Mouse (Mus musculus) erythroblast, embryonic 14.5 days (primary cell): ENCODE results near the gene Il18. TPM values are rescaled to one million over a fixed set of nuclear protein-coding genes. Genes with fewer than 3 reads are reported as not detected.

Source experiments
- H3K27me3 ChIP-seq: 2 replicates; pipeline ENCODE4 v1.6.1; 2012; ENCODE audit warnings: inconsistent platforms; ENCODE audit not compliant: control insufficient read depth
- H3K36me3 ChIP-seq: 2 replicates; pipeline ENCODE4 v1.6.1; 2012; ENCODE audit warnings: mild to moderate bottlenecking, inconsistent platforms; ENCODE audit not compliant: control insufficient read depth
- H3K4me1 ChIP-seq: 2 replicates; pipeline ENCODE4 v1.6.1; 2012; ENCODE audit warnings: inconsistent platforms; ENCODE audit not compliant: control insufficient read depth
- H3K4me3 ChIP-seq: replicated peaks from 2 replicates; pipeline ENCODE3; 2012; ENCODE audit warnings: moderate library complexity, mild to moderate bottlenecking, inconsistent platforms
- H3K9me3 ChIP-seq: 2 replicates; pipeline ENCODE4 v1.6.1; 2012; ENCODE audit warnings: low read length, inconsistent platforms, mixed read lengths; ENCODE audit not compliant: control insufficient read depth
- GATA1 ChIP-seq: IDR thresholded peaks from 2 replicates; pipeline ENCODE4 v1.6.1; 2012; ENCODE audit warnings: low read length, inconsistent platforms, mixed read lengths
- TAL1 ChIP-seq: IDR thresholded peaks from 3 replicates; pipeline ENCODE4 v1.6.1; 2012; ENCODE audit warnings: low read length, inconsistent platforms, mixed read lengths
- polyA plus RNA-seq: library from polyadenylated mRNA; stranded (reverse); fragments of >175 nt; gene quantifications from 2 replicates; pipeline ENCODE4 v1.2.3, GENCODE M21; 2012

Gene Il18
- polyA plus RNA-seq, 1 experiment: not detected

DNA sequence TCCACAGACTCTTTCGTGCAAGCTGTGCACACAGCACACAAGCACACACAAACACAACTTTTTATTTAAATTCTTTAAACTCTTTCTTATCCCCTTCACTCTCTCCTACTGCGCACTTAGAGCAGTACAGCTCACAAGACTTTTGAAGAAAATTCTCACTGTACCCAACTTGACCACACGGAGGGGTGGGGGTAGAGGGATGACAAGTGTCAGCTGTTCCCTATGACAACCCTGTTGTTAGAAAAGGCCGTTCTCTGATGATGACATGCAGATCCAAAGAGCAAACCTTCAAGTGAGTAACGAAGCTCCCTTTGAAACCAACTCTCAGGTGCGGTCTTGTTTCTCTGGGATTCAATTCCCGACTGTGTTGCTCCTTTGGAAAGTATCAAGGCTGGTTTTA, 26.8 kb upstream of the Il18 start:
- TF ChIP-seq GATA1 (no peak), TAL1 (no peak)
- H3K27me3 ChIP-seq: no peaks in the 10 kb centered on the region
- H3K4me1 ChIP-seq: peaks cover 16% of the 10 kb centered on the region
- H3K4me3 ChIP-seq: peak overlapping the region; percentile 78
- peaks cover 16% of the 10 kb centered on the region for H3K36me3 ChIP-seq
- H3K9me3 ChIP-seq: no peaks in the 10 kb centered on the region

DNA sequence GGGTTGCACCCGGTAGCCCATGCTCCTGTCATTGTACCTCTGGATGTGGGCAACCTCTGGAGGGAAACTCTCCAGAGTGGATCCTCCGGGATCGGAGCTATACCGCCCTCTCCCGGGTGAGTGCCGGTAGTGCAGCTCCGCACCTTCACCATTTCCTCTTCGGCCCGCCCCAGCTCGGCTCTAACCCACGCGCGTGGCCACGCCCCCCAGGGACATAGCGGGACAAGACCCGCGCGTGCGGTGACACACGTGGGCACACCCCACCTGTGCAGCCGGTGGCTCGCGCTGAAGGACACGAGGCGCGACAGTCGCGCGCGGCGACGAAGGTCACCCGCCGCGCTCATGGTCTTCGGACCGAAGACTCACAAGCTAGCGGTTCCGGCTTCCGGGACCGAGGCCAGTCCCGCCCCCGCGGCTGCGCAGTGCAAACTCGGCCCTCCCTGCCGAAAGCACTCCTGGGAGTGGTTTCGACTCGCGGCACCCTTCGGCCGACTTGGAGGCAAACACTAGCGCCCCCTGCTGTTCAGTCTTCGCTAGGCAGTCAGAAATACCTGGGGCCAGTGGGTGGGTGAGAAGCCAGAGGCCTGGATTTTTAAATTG, 26.2 kb upstream of the Il18 start, which contains the start of gene Pts:
Gene Pts, minus strand, starts transcription at position 432 of the 600 bp plus-strand sequence.
- TF ChIP-seq GATA1 (no peak), TAL1 (no peak)
- Histone ChIP-seq H3K4me1 (peaks cover 19% of the 10 kb centered on the region), H3K36me3 (peaks cover 16% of the 10 kb centered on the region), H3K4me3 (peak within 1 kb of the TSS; percentile 78), H3K27me3 (no peaks in the 10 kb centered on the region), H3K9me3 (no peaks in the 10 kb centered on the region)

DNA sequence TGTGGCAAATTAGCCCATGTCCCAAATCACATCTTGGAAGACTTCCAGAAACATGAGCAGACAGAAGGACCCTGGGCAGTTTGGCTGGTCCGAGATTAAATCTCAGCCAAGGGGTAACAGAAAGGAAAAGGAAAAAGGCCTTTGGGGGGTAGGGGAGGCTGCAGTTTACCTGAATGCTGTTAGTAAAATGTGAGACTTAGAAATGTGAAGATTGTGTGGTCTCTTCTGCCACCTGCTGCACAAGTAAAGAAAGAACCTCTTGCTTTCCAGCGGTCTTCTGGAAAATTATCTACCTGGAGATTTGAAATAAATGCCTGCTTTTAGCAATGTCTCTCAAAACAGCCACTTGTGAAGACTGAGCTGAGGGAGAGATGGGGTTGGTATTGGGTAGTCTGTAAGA, 23.7 kb upstream of the Il18 start:
- TF ChIP-seq GATA1: no peak
- TF ChIP-seq TAL1: no peak
- Histone ChIP-seq H3K4me3 (no peak overlapping the region), H3K9me3 (no peaks in the 10 kb centered on the region), H3K36me3 (no peaks in the 10 kb centered on the region), H3K4me1 (peaks cover 19% of the 10 kb centered on the region), H3K27me3 (no peaks in the 10 kb centered on the region)

DNA sequence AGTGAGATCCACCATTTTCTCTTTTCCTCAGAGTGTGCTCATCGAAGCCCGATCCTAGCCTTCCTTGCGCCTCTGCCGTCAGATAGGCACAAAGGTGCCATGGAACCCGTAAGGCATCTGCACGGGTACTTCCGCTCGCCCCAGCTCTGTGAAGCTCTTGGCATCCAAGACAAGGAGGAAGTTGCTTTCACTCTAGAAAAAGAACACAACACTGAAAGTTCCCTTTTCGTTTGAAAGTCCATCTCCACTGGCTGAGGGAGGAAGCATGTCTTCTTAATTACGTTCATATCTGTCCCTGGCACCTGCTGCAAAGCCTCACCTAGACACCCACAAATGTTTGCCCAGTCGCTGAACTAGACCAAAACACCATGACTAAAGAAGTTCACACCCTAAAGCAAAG, 21.3 kb upstream of the Il18 start:
- TF ChIP-seq GATA1 (no peak), TAL1 (no peak)
- H3K27me3 ChIP-seq: no peaks in the 10 kb centered on the region
- H3K9me3 ChIP-seq: no peaks in the 10 kb centered on the region
- peak overlapping the region; percentile 19 for H3K4me3 ChIP-seq
- H3K4me1 ChIP-seq: peaks cover 6% of the 10 kb centered on the region
- H3K36me3 ChIP-seq: no peaks in the 10 kb centered on the region

DNA sequence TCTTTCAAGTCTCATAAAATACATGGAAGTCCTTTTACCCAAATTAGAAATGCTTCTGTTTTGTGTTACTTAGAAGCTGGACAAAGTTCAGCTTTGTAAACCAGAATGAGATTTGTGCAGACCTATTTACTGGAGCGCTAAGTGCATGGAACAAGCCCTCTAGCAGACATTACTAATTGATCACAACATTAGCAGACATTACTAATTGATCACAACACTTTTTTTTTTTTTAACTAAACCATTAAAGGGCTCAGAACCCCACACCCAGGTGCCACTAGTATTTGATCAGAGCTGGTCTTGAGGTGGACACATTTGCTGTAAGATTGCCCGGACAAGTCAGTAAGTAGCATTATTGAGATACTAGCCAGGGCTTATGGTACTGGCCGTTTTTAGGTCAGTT, 20.8 kb upstream of the Il18 start:
- TF ChIP-seq TAL1 (no peak), GATA1 (no peak)
- H3K27me3 ChIP-seq: no peaks in the 10 kb centered on the region
- no peak overlapping the region for H3K4me3 ChIP-seq
- no peaks in the 10 kb centered on the region for H3K36me3 ChIP-seq
- peaks cover 5% of the 10 kb centered on the region for H3K4me1 ChIP-seq
- no peaks in the 10 kb centered on the region for H3K9me3 ChIP-seq

DNA sequence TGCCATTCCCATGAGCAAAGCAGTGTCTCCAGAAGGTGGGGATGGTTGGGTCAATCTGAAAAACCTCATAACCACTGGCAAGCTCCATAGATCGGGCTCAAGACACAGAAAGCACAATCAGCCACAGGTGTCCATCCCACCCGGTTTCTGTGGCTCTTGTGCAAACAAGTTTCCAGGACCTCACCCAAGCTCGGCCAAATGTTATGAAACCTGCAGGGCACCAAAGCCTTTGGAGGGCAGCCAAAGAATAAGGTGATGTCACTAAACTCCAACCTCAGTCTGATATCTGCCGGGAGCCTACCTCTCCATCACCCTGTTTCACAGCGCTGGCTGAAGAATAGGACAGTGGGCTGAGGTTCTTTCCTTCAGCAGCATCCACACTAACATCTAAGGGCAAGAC, 18.7 kb upstream of the Il18 start:
- Histone ChIP-seq H3K36me3 (no peaks in the 10 kb centered on the region), H3K4me3 (no peak overlapping the region), H3K27me3 (no peaks in the 10 kb centered on the region), H3K9me3 (no peaks in the 10 kb centered on the region), H3K4me1 (peaks cover 3% of the 10 kb centered on the region)
- TF ChIP-seq TAL1 (no peak), GATA1 (no peak)

DNA sequence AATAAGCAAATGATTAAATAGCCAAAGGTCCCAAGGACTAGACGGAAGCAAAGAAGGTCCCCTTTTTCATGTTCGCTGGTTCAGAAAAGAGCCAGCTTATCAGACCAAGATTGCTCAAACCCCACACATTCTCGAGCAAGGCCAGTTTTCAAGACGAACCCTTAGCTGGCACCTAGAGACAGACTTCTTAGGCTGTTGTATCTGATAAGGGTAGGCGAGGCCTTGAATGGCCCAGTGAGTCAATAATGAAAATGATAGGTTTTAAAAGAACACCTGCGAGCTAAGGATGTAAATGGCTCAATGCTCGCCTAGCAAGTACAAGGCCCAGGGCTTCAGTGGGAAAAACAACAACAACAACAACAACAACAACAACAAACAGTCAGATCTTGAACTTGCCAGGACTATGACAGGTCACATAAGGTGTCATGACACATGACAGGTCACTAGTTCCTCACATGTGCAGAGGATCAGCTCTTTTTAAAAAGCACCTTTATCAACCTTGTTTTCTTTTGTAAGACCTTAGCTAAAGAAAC, 18.0 kb upstream of the Il18 start:
- peaks cover 3% of the 10 kb centered on the region for H3K4me1 ChIP-seq
- H3K36me3 ChIP-seq: no peaks in the 10 kb centered on the region
- no peaks in the 10 kb centered on the region for H3K27me3 ChIP-seq
- no peaks in the 10 kb centered on the region for H3K9me3 ChIP-seq
- TF ChIP-seq TAL1 (no peak), GATA1 (no peak)
- no peak overlapping the region for H3K4me3 ChIP-seq

DNA sequence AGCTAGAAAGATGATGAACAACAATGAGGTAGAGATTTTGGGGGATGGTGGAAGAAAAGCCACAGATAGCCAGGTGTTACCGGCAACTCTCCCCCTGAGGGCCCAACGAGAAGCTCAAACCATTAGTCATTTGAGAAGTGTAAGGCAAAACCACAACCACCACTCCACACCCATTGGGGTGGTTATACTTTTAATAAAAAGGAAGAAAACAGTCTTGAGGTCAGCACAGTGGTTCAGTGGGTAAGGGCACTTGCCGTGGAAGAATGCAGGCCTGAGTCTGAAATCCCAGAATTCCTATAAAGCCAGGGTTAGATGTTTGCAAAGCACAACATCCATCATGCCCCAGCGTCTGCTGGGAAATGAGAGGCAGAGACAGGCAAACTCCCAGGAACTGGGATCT, 17.3 kb upstream of the Il18 start:
- H3K27me3 ChIP-seq: no peaks in the 10 kb centered on the region
- no peaks in the 10 kb centered on the region for H3K9me3 ChIP-seq
- H3K4me3 ChIP-seq: no peak overlapping the region
- no peaks in the 10 kb centered on the region for H3K36me3 ChIP-seq
- H3K4me1 ChIP-seq: peaks cover 3% of the 10 kb centered on the region
- TF ChIP-seq TAL1 (no peak), GATA1 (no peak)

DNA sequence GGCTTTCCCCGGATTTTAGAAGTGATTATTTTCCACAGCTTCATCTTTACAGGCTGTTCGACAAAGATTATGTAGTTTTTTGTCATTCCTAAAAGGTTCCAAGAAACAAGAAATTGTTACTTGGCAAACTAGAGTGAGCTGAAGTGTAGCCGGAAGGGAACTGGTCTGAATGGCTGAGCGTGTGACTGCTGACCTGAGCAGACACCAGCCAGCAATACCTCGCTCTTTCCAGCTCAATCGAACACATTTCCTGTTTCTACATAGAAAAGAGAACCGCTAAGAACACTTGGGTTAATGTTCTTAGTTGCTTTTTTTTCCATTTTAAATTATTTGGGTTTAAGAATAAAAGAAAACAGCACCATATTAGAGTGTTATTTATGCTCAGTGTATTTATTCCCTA, 14.5 kb upstream of the Il18 start:
- H3K27me3 ChIP-seq: no peaks in the 10 kb centered on the region
- TF ChIP-seq GATA1: no peak
- TF ChIP-seq TAL1: no peak

DNA sequence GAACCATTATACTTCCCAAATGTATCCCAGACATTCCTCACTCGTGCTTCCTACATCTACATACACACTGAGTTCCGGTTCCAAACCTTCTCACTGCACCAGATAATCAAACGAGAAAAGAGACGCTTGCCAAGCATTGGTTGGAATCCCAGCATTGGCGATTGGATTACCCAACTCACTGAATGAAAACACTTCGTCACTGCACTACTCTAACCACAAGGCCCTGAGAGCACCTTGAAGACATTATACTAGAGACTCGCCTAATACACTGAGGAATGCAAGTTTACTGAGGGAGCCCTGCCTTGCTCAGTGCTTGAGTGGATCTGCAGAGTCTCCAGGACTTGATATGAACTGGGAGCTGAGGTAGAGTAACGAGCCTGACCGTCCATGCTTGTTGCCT, 12.2 kb upstream of the Il18 start:
- H3K36me3 ChIP-seq: no peaks in the 10 kb centered on the region
- no peak for TF ChIP-seq TAL1
- no peak for TF ChIP-seq GATA1
- no peaks in the 10 kb centered on the region for H3K9me3 ChIP-seq
- no peaks in the 10 kb centered on the region for H3K27me3 ChIP-seq
- no peak overlapping the region for H3K4me3 ChIP-seq
- H3K4me1 ChIP-seq: no peaks in the 10 kb centered on the region; the same call in 1 of the 2 replicates

More for the DNA sequence above, 14.5 kb upstream of the Il18 start:
- H3K36me3 ChIP-seq: no peaks in the 10 kb centered on the region
- H3K4me3 ChIP-seq: no peak overlapping the region
- H3K9me3 ChIP-seq: no peaks in the 10 kb centered on the region
- no peaks in the 10 kb centered on the region; the same call in 1 of the 2 replicates for H3K4me1 ChIP-seq
